18 mouse cellular contexts compared by ENCODE assay signal in the genomic region with DNA sequence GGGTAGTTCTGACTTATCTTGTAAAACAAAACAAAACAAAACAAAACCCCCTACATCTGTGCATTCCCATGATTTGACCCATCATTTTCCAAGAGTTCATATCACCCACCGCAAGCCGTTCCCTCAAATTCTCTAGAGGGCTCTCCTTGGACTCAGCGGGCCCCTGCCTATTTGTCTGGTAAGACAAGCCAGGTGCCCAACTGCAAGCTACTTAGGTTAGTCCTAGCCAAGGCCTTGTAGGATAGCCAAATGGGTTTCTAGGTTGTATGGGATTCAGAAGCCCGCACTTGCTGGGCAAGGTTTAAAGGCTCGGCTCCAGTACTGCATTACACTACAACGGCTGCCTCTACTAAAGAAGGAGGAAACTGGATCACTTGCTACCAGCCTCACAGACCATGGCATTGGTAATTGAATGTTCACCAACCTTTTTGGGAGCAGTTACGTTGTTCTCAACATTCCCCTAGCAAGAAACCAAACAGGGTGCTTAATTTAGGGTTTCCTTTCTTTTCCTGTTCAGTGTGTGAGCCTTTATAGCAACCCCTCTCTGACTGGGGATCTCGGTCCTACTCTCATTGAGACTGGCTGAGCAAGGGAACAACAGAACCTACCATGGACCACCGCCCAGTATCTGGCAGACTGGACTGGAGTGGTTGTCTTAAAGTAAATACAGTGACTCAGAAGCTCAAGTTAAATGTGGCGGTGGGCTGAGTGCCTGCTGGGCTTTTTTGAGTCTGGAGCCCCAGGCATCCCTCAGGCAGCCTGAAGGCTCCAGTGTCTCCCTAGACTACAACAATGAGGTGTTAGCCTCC. TPM values are rescaled to one million over a fixed set of nuclear protein-coding genes. Genes with fewer than 3 reads are reported as not detected.
DNase-seq lines count a peak whose midpoint lies in the region; ATAC-seq and TF ChIP-seq lines count a peak whose summit lies in the region.
"Had no signal": no experiment of that assay in that cellular context is flagged by ENCODE, and none has a peak within 500 bp of the region (broad histone marks: within the 10 kb centered on the region; RNA-seq: fewer than 3 reads in every experiment).

No protein-coding gene starts in this region.

- 11% methylated on average over 10 of the region's 10 CpGs for WGBS in forebrain, embryonic 11.5 days
- WGBS in forebrain, postnatal 0 days: 8% methylated on average over 10 of the region's 10 CpGs
- WGBS in limb, embryonic 13.5 days: 2% methylated on average over 10 of the region's 10 CpGs

- H3K27me3 ChIP-seq in forebrain, embryonic 11.5 days (ENCODE audit: control insufficient read depth, insufficient read depth, low read length): peaks cover 95% of the 10 kb centered on the region
- peaks cover 98% of the 10 kb centered on the region for H3K27me3 ChIP-seq in forebrain, postnatal 0 days (ENCODE audit: insufficient read depth, low read length)
- peaks cover 6% of the 10 kb centered on the region; the same call in 1 of the 2 replicates for H3K27me3 ChIP-seq in limb, embryonic 13.5 days

- DNase-seq in forebrain, embryonic 11.5 days (ENCODE audit: low spot score): peak; percentile 50
- no peak for DNase-seq in forebrain, postnatal 0 days
- peak; percentile 4 for DNase-seq in thymus, postnatal 4 days
- no peak for DNase-seq in thymus, postnatal 36 days
- DNase-seq in cerebellum, postnatal 25 days: no peak
- no peak for DNase-seq in heart, postnatal 25 days (ENCODE audit: low spot score)
- DNase-seq in ovary, postnatal 14 days (ENCODE audit: low spot score): no peak
- DNase-seq: adrenal gland, postnatal 10 days; cerebellum, postnatal 36 days; liver, postnatal 0 days; thymus, postnatal 14 days had no signal

- no peak overlapping the region for H3K27ac ChIP-seq in forebrain, embryonic 11.5 days (ENCODE audit: low read depth, low read length)
- no peak overlapping the region for H3K27ac ChIP-seq in forebrain, postnatal 0 days (ENCODE audit: low read depth, low read length)
- peak overlapping the region; percentile 100 for H3K27ac ChIP-seq in limb, embryonic 13.5 days
- H3K27ac ChIP-seq: embryonic facial prominence, embryonic 15.5 days; hindbrain, embryonic 10.5 days had no signal

- no peak for TF ChIP-seq CTCF in forebrain, postnatal 0 days (IDR thresholded peaks at IDR 0.05; ENCODE audit: low read depth)

- H3K9ac ChIP-seq in forebrain, embryonic 11.5 days (ENCODE audit: low read length): no peak overlapping the region
- H3K9ac ChIP-seq in forebrain, postnatal 0 days: no peak overlapping the region
- peak overlapping the region; percentile 100 for H3K9ac ChIP-seq in limb, embryonic 13.5 days
- H3K9ac ChIP-seq: embryonic facial prominence, embryonic 15.5 days; liver, postnatal 0 days had no signal

- ATAC-seq in forebrain, embryonic 11.5 days (replicated peaks; ENCODE audit: low FRiP score): no peak
- no peak for ATAC-seq in forebrain, postnatal 0 days
- ATAC-seq in limb, embryonic 13.5 days (ENCODE audit: low FRiP score, low read depth): no peak
- ATAC-seq: liver, postnatal 0 days; midbrain, embryonic 16.5 days had no signal

- intact Hi-C loops in heart, postnatal 25 days (cut with DNase I): no loop called here

- no peaks in the 10 kb centered on the region for H3K9me3 ChIP-seq in forebrain, embryonic 11.5 days (ENCODE audit: control insufficient read depth, low read length)
- no peaks in the 10 kb centered on the region for H3K9me3 ChIP-seq in forebrain, postnatal 0 days (ENCODE audit: low read length)
- H3K9me3 ChIP-seq in limb, embryonic 13.5 days: no peaks in the 10 kb centered on the region
- H3K9me3 ChIP-seq: embryonic facial prominence, embryonic 15.5 days; hindbrain, embryonic 10.5 days had no signal

- 0 out of 2 replicates have a peak, but pooled peaks cover 3% of the 10 kb centered on the region for H3K4me1 ChIP-seq in forebrain, embryonic 11.5 days (replicated peaks; ENCODE audit: control insufficient read depth, insufficient read depth, low read length)
- no peaks in the 10 kb centered on the region for H3K4me1 ChIP-seq in forebrain, postnatal 0 days (ENCODE audit: insufficient read depth)
- H3K4me1 ChIP-seq in limb, embryonic 13.5 days: peaks cover 40% of the 10 kb centered on the region

- no peaks in the 10 kb centered on the region for H3K36me3 ChIP-seq in forebrain, embryonic 11.5 days (ENCODE audit: control insufficient read depth, insufficient read depth, low read length)
- H3K36me3 ChIP-seq in forebrain, postnatal 0 days (ENCODE audit: insufficient read depth): no peaks in the 10 kb centered on the region
- H3K36me3 ChIP-seq in limb, embryonic 13.5 days: peaks cover 16% of the 10 kb centered on the region
- H3K36me3 ChIP-seq: embryonic facial prominence, embryonic 15.5 days; hindbrain, embryonic 10.5 days had no signal

- H3K4me3 ChIP-seq in forebrain, embryonic 11.5 days (ENCODE audit: low read depth, low read length): no peak overlapping the region
- H3K4me3 ChIP-seq in forebrain, postnatal 0 days (ENCODE audit: low read depth, low read length): no peak overlapping the region
- H3K4me3 ChIP-seq in limb, embryonic 13.5 days: peak overlapping the region; percentile 95
- H3K4me3 ChIP-seq: embryonic facial prominence, embryonic 15.5 days; hindbrain, embryonic 10.5 days had no signal

- H3K4me2 ChIP-seq in forebrain, embryonic 11.5 days (ENCODE audit: low read depth, low read length, severe bottlenecking): no peak overlapping the region
- no peak overlapping the region for H3K4me2 ChIP-seq in forebrain, postnatal 0 days (ENCODE audit: low read depth)
- H3K4me2 ChIP-seq in limb, embryonic 13.5 days (replicated peaks): peak overlapping the region; percentile 75
- H3K4me2 ChIP-seq: embryonic facial prominence, embryonic 15.5 days had no signal

RNA-seq across cellular contexts. Expression of a gene that starts 3.1 kb away (rescaled TPM):
- polyA plus RNA-seq in forebrain, embryonic 11.5 days (2014; fragmentation: Nextera tagmentation; extraction: Ambion mirVana): not detected in 2 replicates
- not detected in 2 replicates for total RNA-seq in forebrain, postnatal 0 days (2014; rRNA removed)
- not detected in 2 replicates for polyA plus RNA-seq in forebrain, postnatal 0 days (2015; fragmentation: Nextera tagmentation; extraction: Ambion mirVana)
- polyA plus RNA-seq in limb, embryonic 13.5 days (2015; fragmentation: Nextera tagmentation; extraction: Ambion mirVana): 191 and 207 TPM in 2 replicates
- not detected for total RNA-seq in heart, postnatal 25 days (2021)
- total RNA-seq: heart, adult 8-10 months; left cerebral cortex, postnatal 10 days had no signal
- polyA plus RNA-seq: embryonic facial prominence, embryonic 15.5 days; hindbrain, embryonic 10.5 days; liver, postnatal 0 days; midbrain, embryonic 16.5 days had no signal

RNA-seq across cellular contexts. Expression of a gene that starts 6.7 kb away (rescaled TPM):
- not detected in 2 replicates for polyA plus RNA-seq in forebrain, embryonic 11.5 days (2014; fragmentation: Nextera tagmentation; extraction: Ambion mirVana)
- not detected in 2 replicates for total RNA-seq in forebrain, postnatal 0 days (2014; rRNA removed)
- polyA plus RNA-seq in forebrain, postnatal 0 days (2015; fragmentation: Nextera tagmentation; extraction: Ambion mirVana): not detected in 2 replicates
- polyA plus RNA-seq in limb, embryonic 13.5 days (2015; fragmentation: Nextera tagmentation; extraction: Ambion mirVana): 58.3 and 63.5 TPM in 2 replicates
- not detected for total RNA-seq in heart, postnatal 25 days (2021)
- total RNA-seq: heart, adult 8-10 months; left cerebral cortex, postnatal 10 days had no signal
- polyA plus RNA-seq: hindbrain, embryonic 10.5 days; midbrain, embryonic 16.5 days had no signal

RNA-seq across cellular contexts. Expression of a gene that starts 8.1 kb away (rescaled TPM):
- not detected in 2 replicates for polyA plus RNA-seq in forebrain, embryonic 11.5 days (2014; fragmentation: Nextera tagmentation; extraction: Ambion mirVana)
- not detected in 2 replicates for total RNA-seq in forebrain, postnatal 0 days (2014; rRNA removed)
- polyA plus RNA-seq in forebrain, postnatal 0 days (2015; fragmentation: Nextera tagmentation; extraction: Ambion mirVana): not detected in 2 replicates
- polyA plus RNA-seq in limb, embryonic 13.5 days (2015; fragmentation: Nextera tagmentation; extraction: Ambion mirVana): 44.5 and 55.0 TPM in 2 replicates
- total RNA-seq in heart, postnatal 25 days (2021): not detected
- total RNA-seq: adrenal gland, postnatal 10 days; heart, adult 8-10 months; left cerebral cortex, postnatal 10 days had no signal
- polyA plus RNA-seq: embryonic facial prominence, embryonic 15.5 days; hindbrain, embryonic 10.5 days; large intestine, adult 2 months; liver, postnatal 0 days; midbrain, embryonic 16.5 days had no signal

RNA-seq across cellular contexts. Expression of a gene that starts 15.9 kb away (rescaled TPM):
- not detected in 2 replicates for polyA plus RNA-seq in forebrain, embryonic 11.5 days (2014; fragmentation: Nextera tagmentation; extraction: Ambion mirVana)
- total RNA-seq in forebrain, postnatal 0 days (2014; rRNA removed): not detected in 2 replicates
- polyA plus RNA-seq in forebrain, postnatal 0 days (2015; fragmentation: Nextera tagmentation; extraction: Ambion mirVana): not detected in 2 replicates
- 11.8 and 13.1 TPM in 2 replicates for polyA plus RNA-seq in limb, embryonic 13.5 days (2015; fragmentation: Nextera tagmentation; extraction: Ambion mirVana)
- under 1 TPM; 0.31 to 0.44 TPM for total RNA-seq in heart, postnatal 25 days (2021)
- total RNA-seq: left cerebral cortex, postnatal 10 days had no signal
- polyA plus RNA-seq: embryonic facial prominence, embryonic 15.5 days; hindbrain, embryonic 10.5 days; midbrain, embryonic 16.5 days had no signal

RNA-seq across cellular contexts. Expression of a gene that starts 23.1 kb away (rescaled TPM):
- not detected in 2 replicates for polyA plus RNA-seq in forebrain, embryonic 11.5 days (2014; fragmentation: Nextera tagmentation; extraction: Ambion mirVana)
- total RNA-seq in forebrain, postnatal 0 days (2014; rRNA removed): not detected in 2 replicates
- not detected in 2 replicates for polyA plus RNA-seq in forebrain, postnatal 0 days (2015; fragmentation: Nextera tagmentation; extraction: Ambion mirVana)
- polyA plus RNA-seq in limb, embryonic 13.5 days (2015; fragmentation: Nextera tagmentation; extraction: Ambion mirVana): 24.5 and 27.7 TPM in 2 replicates
- not detected for total RNA-seq in heart, postnatal 25 days (2021)
- total RNA-seq: adrenal gland, postnatal 10 days; heart, adult 8-10 months; left cerebral cortex, postnatal 10 days had no signal
- polyA plus RNA-seq: hindbrain, embryonic 10.5 days; large intestine, adult 2 months; liver, postnatal 0 days; midbrain, embryonic 16.5 days had no signal

Comparison
In these comparisons a context has a peak if more than half of its experiments do, and no peak if none do; other contexts are left out.
1. DNase-seq: peak in forebrain, embryonic 11.5 days (single experiment) and thymus, postnatal 4 days (single experiment); none in forebrain, postnatal 0 days (single experiment), thymus, postnatal 36 days (0 of 2), cerebellum, postnatal 25 days (0 of 2), heart, postnatal 25 days (single experiment) and ovary, postnatal 14 days (single experiment).
2. RNA of a gene that starts 3.1 kb away (polyA plus RNA-seq): 191 to 207 TPM in limb, embryonic 13.5 days; not detected in forebrain, embryonic 11.5 days and not detected in forebrain, postnatal 0 days; every median in the first group is over 100 times any median in the second.
3. RNA of a gene that starts 6.7 kb away (polyA plus RNA-seq): 58.3 to 63.5 TPM in limb, embryonic 13.5 days; not detected in forebrain, embryonic 11.5 days and not detected in forebrain, postnatal 0 days; every median in the first group is over 10 times any median in the second.
4. RNA of a gene that starts 8.1 kb away (polyA plus RNA-seq): 44.5 to 55.0 TPM in limb, embryonic 13.5 days; not detected in forebrain, embryonic 11.5 days and not detected in forebrain, postnatal 0 days; every median in the first group is over 10 times any median in the second.